Mouse (Mus musculus) CH12.LX (cell line): ENCODE data around the gene Myl7. TPM values are rescaled to one million over a fixed set of nuclear protein-coding genes. Genes with fewer than 3 reads are reported as not detected.

Source experiments
- DNase-seq: peaks from one replicate; pipeline ENCODE4 v3.0.0-alpha.2; 2013; ENCODE audit errors: extremely low read depth
- H3K27ac ChIP-seq: 2 replicates; pipeline ENCODE4 v1.5.1; 2012; ENCODE audit warnings: low read depth, mild to moderate bottlenecking, control low read depth, moderate library complexity; ENCODE audit not compliant: insufficient read depth
- H3K27me3 ChIP-seq: replicated peaks from 2 replicates; pipeline ENCODE3; 2012; ENCODE audit warnings: inconsistent platforms
- H3K36me3 ChIP-seq, 2 experiments: replicated peaks in 1 of 2; 2 replicates each; pipeline versions ENCODE3 to v1.6.1; 2012; ENCODE audit warnings: inconsistent platforms in 1 of 2, low read length in 1 of 2, mild to moderate bottlenecking in 1 of 2, mixed read lengths in 1 of 2, moderate library complexity in 1 of 2; ENCODE audit not compliant: control insufficient read depth in 1 of 2, insufficient read depth in 1 of 2
- H3K4me1 ChIP-seq, 2 experiments: 2 replicates each; pipeline ENCODE4 v1.6.1; 2012; ENCODE audit warnings: inconsistent platforms in 1 of 2, moderate library complexity in 1 of 2; ENCODE audit not compliant: insufficient read depth in 2 of 2, control insufficient read depth in 1 of 2
- H3K4me2 ChIP-seq: 2 replicates; pipeline ENCODE4 v1.6.1; 2012; ENCODE audit warnings: low read depth, mild to moderate bottlenecking, control low read depth; ENCODE audit not compliant: poor library complexity, insufficient read depth, severe bottlenecking
- H3K4me3 ChIP-seq, 3 experiments: fragments of 150-350 bp in 1 of 3; sonication (generic) in 1 of 3; replicated peaks in 1 of 3; 2 replicates each; pipeline versions ENCODE3 to v1.5.1; 2011 to 2012; ENCODE audit warnings: low read depth in 2 of 3, low read length in 2 of 3, mild to moderate bottlenecking in 2 of 3, moderate library complexity in 2 of 3, control low read depth in 1 of 3, improper control_type of control experiment in 1 of 3, inconsistent platforms in 1 of 3, mixed read lengths in 1 of 3; ENCODE audit not compliant: poor library complexity in 1 of 3
- H3K79me2 ChIP-seq: replicated peaks from 2 replicates; pipeline ENCODE4 v1.6.1; 2012; ENCODE audit warnings: mild to moderate bottlenecking, moderate library complexity; ENCODE audit not compliant: control insufficient read depth, poor library complexity, insufficient read depth, severe bottlenecking; ENCODE audit errors: extremely low read depth
- H3K9ac ChIP-seq: 2 replicates; pipeline ENCODE4 v1.6.1; 2012; ENCODE audit warnings: low read depth, mild to moderate bottlenecking, control low read depth, moderate library complexity; ENCODE audit not compliant: insufficient read depth
- H3K9me3 ChIP-seq: replicated peaks from 2 replicates; pipeline ENCODE3; 2012; ENCODE audit warnings: low read length, inconsistent platforms, mixed read lengths
- BHLHE40 ChIP-seq: IDR thresholded peaks from 2 replicates; pipeline ENCODE4 v1.6.1; 2011; ENCODE audit warnings: mild to moderate bottlenecking, low read depth, low read length, improper control_type of control experiment
- E2F4 ChIP-seq: IDR thresholded peaks from 2 replicates; pipeline ENCODE4 v1.6.1; 2011; ENCODE audit warnings: low read depth, low read length, improper control_type of control experiment; ENCODE audit not compliant: insufficient replicate concordance
- ELF1 ChIP-seq: IDR thresholded peaks from 2 replicates; pipeline ENCODE4 v1.6.1; 2014; ENCODE audit warnings: low read depth, mild to moderate bottlenecking, inconsistent platforms, low read length, improper control_type of control experiment
- EP300 ChIP-seq: IDR thresholded peaks from 2 replicates; pipeline ENCODE4 v1.6.1; 2011; ENCODE audit warnings: low read length, improper control_type of control experiment
- GABPA ChIP-seq: IDR thresholded peaks from 2 replicates; pipeline ENCODE4 v1.6.1; 2012; ENCODE audit warnings: low read depth, low read length, improper control_type of control experiment, inconsistent platforms; ENCODE audit not compliant: insufficient replicate concordance
- HCFC1 ChIP-seq: IDR thresholded peaks from 2 replicates; pipeline ENCODE4 v1.6.1; 2012; ENCODE audit warnings: low read depth, mild to moderate bottlenecking, inconsistent platforms, low read length, improper control_type of control experiment
- JUND ChIP-seq: conservative IDR thresholded peaks from 2 replicates; pipeline ENCODE4 v1.6.1; 2011; ENCODE audit warnings: low read depth, low read length, improper control_type of control experiment
- KAT2A ChIP-seq: IDR thresholded peaks from 2 replicates; pipeline ENCODE4 v1.6.1; 2012; ENCODE audit warnings: low read length, improper control_type of control experiment, inconsistent platforms; ENCODE audit not compliant: insufficient replicate concordance
- MAZ ChIP-seq: IDR thresholded peaks from 2 replicates; pipeline ENCODE4 v1.6.1; 2012; ENCODE audit warnings: low read depth, mild to moderate bottlenecking, inconsistent platforms, low read length, improper control_type of control experiment, moderate library complexity
- MEF2A ChIP-seq: IDR thresholded peaks from 2 replicates; pipeline ENCODE4 v1.6.1; 2014; ENCODE audit warnings: low read depth, mild to moderate bottlenecking, inconsistent platforms, low read length, improper control_type of control experiment, borderline replicate concordance
- MYC ChIP-seq: IDR thresholded peaks from 2 replicates; pipeline ENCODE4 v1.6.1; 2011; ENCODE audit warnings: low read depth, mild to moderate bottlenecking, improper control_type of control experiment, low read length
- NELFE ChIP-seq: IDR thresholded peaks from 2 replicates; pipeline ENCODE4 v1.6.1; 2011; ENCODE audit warnings: low read depth, low read length, improper control_type of control experiment
- NRF1 ChIP-seq: IDR thresholded peaks from 2 replicates; pipeline ENCODE4 v1.6.1; 2014; ENCODE audit warnings: low read depth, mild to moderate bottlenecking, inconsistent platforms, low read length, improper control_type of control experiment, moderate library complexity
- PAX5 ChIP-seq: IDR thresholded peaks from 2 replicates; pipeline ENCODE4 v1.6.1; 2012; ENCODE audit warnings: low read length, inconsistent platforms, mixed read lengths
- RCOR1 ChIP-seq: conservative IDR thresholded peaks from 2 replicates; pipeline ENCODE4 v1.6.1; 2012; ENCODE audit warnings: low read depth, mild to moderate bottlenecking, inconsistent platforms, low read length, improper control_type of control experiment
- SIN3A ChIP-seq: IDR thresholded peaks from 2 replicates; pipeline ENCODE4 v1.6.1; 2012; ENCODE audit warnings: low read length, improper control_type of control experiment, inconsistent platforms
- SMC3 ChIP-seq: IDR thresholded peaks from 2 replicates; pipeline ENCODE4 v1.6.1; 2011; ENCODE audit warnings: low read depth, low read length, improper control_type of control experiment
- TBP ChIP-seq: conservative IDR thresholded peaks from 2 replicates; pipeline ENCODE4 v1.6.1; 2011; ENCODE audit warnings: low read depth, low read length, improper control_type of control experiment
- UBTF ChIP-seq: IDR thresholded peaks from 2 replicates; pipeline ENCODE4 v1.6.1; 2012; ENCODE audit warnings: low read depth, mild to moderate bottlenecking, inconsistent platforms, low read length, improper control_type of control experiment, moderate library complexity
- USF2 ChIP-seq: conservative IDR thresholded peaks from 2 replicates; pipeline ENCODE4 v1.6.1; 2011; ENCODE audit warnings: low read depth, low read length, improper control_type of control experiment
- ZC3H11A ChIP-seq: IDR thresholded peaks from 2 replicates; pipeline ENCODE4 v1.6.1; 2012; ENCODE audit warnings: low read depth, mild to moderate bottlenecking, inconsistent platforms, low read length, improper control_type of control experiment
- ZKSCAN1 ChIP-seq: IDR thresholded peaks from 2 replicates; pipeline ENCODE4 v1.6.1; 2012; ENCODE audit warnings: low read depth, inconsistent platforms, low read length, improper control_type of control experiment, borderline replicate concordance
- ZMIZ1 ChIP-seq: IDR thresholded peaks from 2 replicates; pipeline ENCODE4 v1.6.1; 2012; ENCODE audit warnings: low read depth, mild to moderate bottlenecking, inconsistent platforms, low read length, improper control_type of control experiment
- ZNF384 ChIP-seq: IDR thresholded peaks from 2 replicates; pipeline ENCODE4 v1.6.1; 2012; ENCODE audit warnings: low read depth, low read length, improper control_type of control experiment, inconsistent platforms
- dilution Hi-C: fragments of 300-500 bp; cut with MboI; formaldehyde crosslinking; loops from 2 replicates; pipeline ENCODE4 v1.14.3; 2020; ENCODE audit warnings: low sequenced_read_pairs; ENCODE audit not compliant: extremely low pct_unique_long_range_greater_than_20kb, extremely low pct_ligation_motif_present
- in situ Hi-C: fragments of 300-500 bp; cut with MboI; formaldehyde crosslinking; loops from 3 replicates; pipeline ENCODE4 v1.14.3; 2019; ENCODE audit warnings: low sequenced_read_pairs, low pct_ligation_motif_present, low pct_unique_long_range_greater_than_20kb, mixed read lengths
- polyA plus RNA-seq: library from polyadenylated mRNA; unstranded; fragments of >175 nt; gene quantifications from 2 replicates; pipeline ENCODE4 v1.2.1, GENCODE M21; 2012; ENCODE audit warnings: low read depth; ENCODE audit not compliant: insufficient read length
- total RNA-seq, 2 experiments: library from RNA; depleted of rRNA; stranded (reverse); fragments of 300-350 nt in 1 of 2; fragments of >200 nt in 1 of 2; gene quantifications; 2 replicates each; pipeline ENCODE4 v1.2.3; 2012 to 2014

Gene Myl7
- total and polyA plus RNA-seq, 3 experiments: 0.42 TPM; not detected in 2

GRCm38 (mm10) chr11:5902390-5902789 is 3.8 kb upstream of the Myl7 start:
- peaks cover 13% of the 10 kb centered on the region in 2 experiments for H3K4me1 ChIP-seq
- H3K4me3 ChIP-seq: no peak overlapping the region
- no peak overlapping the region for H3K4me2 ChIP-seq
- in situ Hi-C loops (no loop called here), dilution Hi-C loops (no loop called here)
- no peaks in the 10 kb centered on the region for H3K79me2 ChIP-seq
- H3K9me3 ChIP-seq: no peaks in the 10 kb centered on the region
- peaks cover 11% of the 10 kb centered on the region for H3K27me3 ChIP-seq
- H3K36me3 ChIP-seq: no peaks in the 10 kb centered on the region
- no peak overlapping the region for H3K27ac ChIP-seq
- no peak for DNase-seq
- H3K9ac ChIP-seq: no peak overlapping the region
- TF ChIP-seq SIN3A (no peak), GABPA (no peak), EP300 (no peak), MYC (no peak), RCOR1 (no peak), JUND (no peak), USF2 (no peak), TBP (no peak), PAX5 (no peak), NRF1 (no peak), KAT2A (no peak), ZNF384 (no peak), NELFE (no peak), MEF2A (no peak), ZKSCAN1 (no peak), ZMIZ1 (no peak)
- TF ChIP-seq, all 38 proteins: peak for 0

GRCm38 (mm10) chr11:5901950-5902349 is 3.4 kb upstream of the Myl7 start:
- H3K79me2 ChIP-seq: no peaks in the 10 kb centered on the region
- no peak overlapping the region for H3K4me2 ChIP-seq
- in situ Hi-C loops: no loop called here
- no peak overlapping the region for H3K9ac ChIP-seq
- no peak overlapping the region for H3K27ac ChIP-seq
- no peak overlapping the region for H3K4me3 ChIP-seq
- dilution Hi-C loops: no loop called here
- peaks cover 11% of the 10 kb centered on the region for H3K27me3 ChIP-seq
- peaks cover 17 to 18% of the 10 kb centered on the region in 2 experiments for H3K4me1 ChIP-seq
- no peaks in the 10 kb centered on the region for H3K36me3 ChIP-seq
- no peak for DNase-seq
- no peak for TF ChIP-seq ZMIZ1
- no peak for TF ChIP-seq HCFC1
- TF ChIP-seq MAZ: no peak
- TF ChIP-seq E2F4: no peak
- TF ChIP-seq ZKSCAN1: no peak
- TF ChIP-seq UBTF: no peak
- no peak for TF ChIP-seq GABPA
- TF ChIP-seq RCOR1: no peak
- no peak for TF ChIP-seq BHLHE40
- TF ChIP-seq PAX5: no peak
- TF ChIP-seq ELF1: no peak
- no peak for TF ChIP-seq SMC3
- TF ChIP-seq ZC3H11A: no peak
- TF ChIP-seq, all 38 proteins: peak for 0
- no peaks in the 10 kb centered on the region for H3K9me3 ChIP-seq
